Mouse (Mus musculus) limb, embryonic 12.5 days (tissue): ENCODE measurements around the gene Taar1. TPM values are rescaled to one million over a fixed set of nuclear protein-coding genes. Genes with fewer than 3 reads are reported as not detected.

ENCODE experiments used
- ATAC-seq: fragments of 200-750 bp; cut with Nextera tagmentation; 2 replicates; pipeline ENCODE4 v1.8.0; 2017; ENCODE audit warnings: low read depth, moderate TSS enrichment; ENCODE audit not compliant: insufficient number of reproducible peaks, insufficient read depth, low FRiP score, low TSS enrichment
- H3K27ac ChIP-seq: fragments of 300-500 bp; sonication (generic); 2 replicates; pipeline ENCODE4 v1.5.1; 2016; ENCODE audit warnings: mild to moderate bottlenecking, moderate library complexity
- H3K27me3 ChIP-seq: fragments of 300-500 bp; sonication (generic); 2 replicates; pipeline ENCODE4 v1.6.1; 2016; ENCODE audit warnings: mild to moderate bottlenecking, moderate library complexity
- H3K36me3 ChIP-seq: fragments of 300-500 bp; sonication (generic); 2 replicates; pipeline ENCODE4 v1.6.1; 2016; ENCODE audit warnings: mild to moderate bottlenecking, moderate library complexity
- H3K4me1 ChIP-seq: fragments of 300-500 bp; sonication (generic); replicated peaks from 2 replicates; pipeline ENCODE4 v1.6.1; 2016
- H3K4me2 ChIP-seq: fragments of 300-500 bp; sonication (generic); 2 replicates; pipeline ENCODE4 v1.6.1; 2016; ENCODE audit warnings: mild to moderate bottlenecking, moderate library complexity
- H3K4me3 ChIP-seq: fragments of 300-500 bp; sonication (generic); replicated peaks from 2 replicates; pipeline ENCODE4 v1.5.1; 2016; ENCODE audit warnings: mild to moderate bottlenecking
- H3K9ac ChIP-seq: fragments of 300-500 bp; sonication (generic); replicated peaks from 2 replicates; pipeline ENCODE4 v1.6.1; 2016; ENCODE audit warnings: mild to moderate bottlenecking, moderate library complexity
- H3K9me3 ChIP-seq: fragments of 300-500 bp; sonication (generic); 2 replicates; pipeline ENCODE4 v1.6.1; 2016; ENCODE audit warnings: mild to moderate bottlenecking, moderate library complexity
- WGBS: fragments of 180-500 bp; shearing (Covaris S2); methylation state at CpG from one replicate; pipeline ENCODE4 v1.1.7; 2016; 5-methylcytosine and 5-hydroxymethylcytosine counted together
- polyA plus RNA-seq: library from polyadenylated mRNA; unstranded; fragments of >200 nt; fragmentation: Nextera tagmentation; extraction: Ambion mirVana; gene quantifications from 2 replicates; pipeline ENCODE4 v1.2.1, GENCODE M21; 2016

Gene Taar1
- polyA plus RNA-seq, 1 experiment from 2014 or later, result not detected

GRCm38 (mm10) chr10:23938312-23938711 lies 18.2 kb downstream of the Taar1 start, which contains the start of gene Taar2:
Taar2 (plus strand) TSS chr10:23938572.
- H3K4me2 ChIP-seq, result no peak within 1 kb of the TSS
- no peak within 1 kb of the TSS for H3K27ac ChIP-seq
- H3K27me3 ChIP-seq, result no peaks in the 10 kb centered on the region
- H3K4me3 ChIP-seq, result no peak within 1 kb of the TSS
- no peaks in the 10 kb centered on the region for H3K9me3 ChIP-seq
- ATAC-seq, result no peak
- no peaks in the 10 kb centered on the region for H3K4me1 ChIP-seq
- no peaks in the 10 kb centered on the region for H3K36me3 ChIP-seq
- no peak within 1 kb of the TSS for H3K9ac ChIP-seq
- 59% methylated on average over 6 of the region's 6 CpGs for WGBS

- no peaks in the 10 kb centered on the region for H3K27me3 ChIP-seq
- WGBS, result 80% methylated on average over 5 of the region's 5 CpGs
- no peak for ATAC-seq
- no peaks in the 10 kb centered on the region for H3K36me3 ChIP-seq
- no peak overlapping the region for H3K4me2 ChIP-seq
- H3K27ac ChIP-seq, result no peak overlapping the region
- H3K9me3 ChIP-seq, result no peaks in the 10 kb centered on the region
- no peak overlapping the region for H3K9ac ChIP-seq
- no peak overlapping the region for H3K4me3 ChIP-seq
- no peaks in the 10 kb centered on the region for H3K4me1 ChIP-seq
Observed at GRCm38 (mm10) chr10:23942465-23942864, 22.3 kb downstream of the Taar1 start.

GRCm38 (mm10) chr10:23948026-23948425 lies 27.9 kb downstream of the Taar1 start:
- ATAC-seq, result no peak
- H3K36me3 ChIP-seq, result no peaks in the 10 kb centered on the region
- 0 out of 2 replicates have a peak, but pooled peaks cover 4% of the 10 kb centered on the region for H3K4me1 ChIP-seq
- H3K27ac ChIP-seq, result no peak overlapping the region
- H3K4me3 ChIP-seq, result no peak overlapping the region
- no peak overlapping the region for H3K4me2 ChIP-seq
- H3K9ac ChIP-seq, result no peak overlapping the region
- 65% methylated on average over 7 of the region's 7 CpGs for WGBS
- H3K27me3 ChIP-seq, result no peaks in the 10 kb centered on the region
- no peaks in the 10 kb centered on the region for H3K9me3 ChIP-seq

- Histone ChIP-seq H3K9ac (no peak within 1 kb of the TSS), H3K27me3 (no peaks in the 10 kb centered on the region), H3K4me2 (no peak within 1 kb of the TSS), H3K4me1 (0 out of 2 replicates have a peak, but pooled peaks cover 4% of the 10 kb centered on the region), H3K4me3 (no peak within 1 kb of the TSS), H3K9me3 (no peaks in the 10 kb centered on the region), H3K27ac (no peak within 1 kb of the TSS), H3K36me3 (no peaks in the 10 kb centered on the region)
- WGBS, result 87% methylated on average over 16 of the region's 16 CpGs
- ATAC-seq, result no peak
Observed at GRCm38 (mm10) chr10:23949508-23950005, 29.4 kb downstream of the Taar1 start, which contains the start of gene Taar3. Taar3 (plus strand) TSS chr10:23949558.

GRCm38 (mm10) chr10:23951714-23952113 lies 31.6 kb downstream of the Taar1 start:
- Histone ChIP-seq H3K4me2 (no peak overlapping the region), H3K27ac (no peak overlapping the region), H3K36me3 (no peaks in the 10 kb centered on the region), H3K9me3 (no peaks in the 10 kb centered on the region), H3K27me3 (no peaks in the 10 kb centered on the region), H3K4me3 (no peak overlapping the region), H3K9ac (no peak overlapping the region), H3K4me1 (0 out of 2 replicates have a peak, but pooled peaks cover 4% of the 10 kb centered on the region)
- ATAC-seq, result no peak
- 85% methylated on average over 6 of the region's 6 CpGs for WGBS

- 57% methylated on average over 3 of the region's 3 CpGs for WGBS
Observed at GRCm38 (mm10) chr10:23959071-23959470, 38.9 kb downstream of the Taar1 start.

GRCm38 (mm10) chr10:23960444-23960915 lies 40.3 kb downstream of the Taar1 start, which contains the start of gene Taar4:
Taar4 (plus strand) TSS chr10:23960494.
- Histone ChIP-seq H3K9ac (no peak within 1 kb of the TSS), H3K4me2 (no peak within 1 kb of the TSS), H3K27ac (no peak within 1 kb of the TSS), H3K4me3 (no peak within 1 kb of the TSS), H3K27me3 (no peaks in the 10 kb centered on the region), H3K4me1 (no peaks in the 10 kb centered on the region), H3K36me3 (no peaks in the 10 kb centered on the region), H3K9me3 (no peaks in the 10 kb centered on the region)
- 89% methylated on average over 13 of the region's 13 CpGs for WGBS
- no peak for ATAC-seq

More at GRCm38 (mm10) chr10:23959071-23959470, 38.9 kb downstream of the Taar1 start:
- Histone ChIP-seq H3K27ac (no peak overlapping the region), H3K9me3 (no peaks in the 10 kb centered on the region), H3K4me2 (no peak overlapping the region), H3K4me3 (no peak overlapping the region), H3K4me1 (no peaks in the 10 kb centered on the region), H3K9ac (no peak overlapping the region), H3K36me3 (no peaks in the 10 kb centered on the region), H3K27me3 (no peaks in the 10 kb centered on the region)
- ATAC-seq, result no peak

- Histone ChIP-seq H3K9me3 (no peaks in the 10 kb centered on the region), H3K9ac (no peak overlapping the region), H3K4me3 (no peak overlapping the region), H3K27ac (no peak overlapping the region), H3K4me1 (no peaks in the 10 kb centered on the region), H3K36me3 (no peaks in the 10 kb centered on the region), H3K27me3 (no peaks in the 10 kb centered on the region), H3K4me2 (no peak overlapping the region)
- no peak for ATAC-seq
- WGBS, result 49% methylated on average over 3 of the region's 3 CpGs
Observed at GRCm38 (mm10) chr10:23963444-23963843, 43.3 kb downstream of the Taar1 start.

- H3K27ac ChIP-seq, result no peak overlapping the region
- no peak for ATAC-seq
- no peaks in the 10 kb centered on the region for H3K4me1 ChIP-seq
- no peaks in the 10 kb centered on the region for H3K9me3 ChIP-seq
- H3K36me3 ChIP-seq, result no peaks in the 10 kb centered on the region
- WGBS, result 84% methylated on average over 6 of the region's 6 CpGs
- H3K27me3 ChIP-seq, result no peaks in the 10 kb centered on the region
- no peak overlapping the region for H3K4me3 ChIP-seq
- H3K9ac ChIP-seq, result no peak overlapping the region
- H3K4me2 ChIP-seq, result no peak overlapping the region
Observed at GRCm38 (mm10) chr10:23964921-23965610, 44.9 kb downstream of the Taar1 start.

- Histone ChIP-seq H3K27me3 (no peaks in the 10 kb centered on the region), H3K4me2 (no peak within 1 kb of the TSS), H3K27ac (no peak within 1 kb of the TSS), H3K36me3 (no peaks in the 10 kb centered on the region), H3K4me1 (no peaks in the 10 kb centered on the region), H3K9ac (no peak within 1 kb of the TSS), H3K4me3 (no peak within 1 kb of the TSS), H3K9me3 (no peaks in the 10 kb centered on the region)
- no peak for ATAC-seq
- WGBS, result 90% methylated on average over 11 of the region's 11 CpGs
Observed at GRCm38 (mm10) chr10:23970656-23971165, 50.6 kb downstream of the Taar1 start, which contains the start of gene Taar5. Taar5 (plus strand) TSS chr10:23970706.
